Mouse (Mus musculus): ENCODE results near the gene Ccdc88b. TPM values are rescaled to one million over a fixed set of nuclear protein-coding genes. Genes with fewer than 3 reads are reported as not detected.

Gene Ccdc88b
- polyA plus RNA-seq, 1 experiment from 2014 or later: 1.4 TPM

GRCm38 (mm10) chr19:6829069-6829468, 28.9 kb downstream of the Ccdc88b start:
- H3K9ac ChIP-seq (ENCODE audit: low read depth, low read length): no peak overlapping the region
- H3K4me1 ChIP-seq (replicated peaks; ENCODE audit: control insufficient read depth, insufficient read depth, low read length): no peaks in the 10 kb centered on the region
- peak; percentile 44 for TF ChIP-seq CTCF (IDR thresholded peaks at IDR 0.05; ENCODE audit: low read depth)
- no peak overlapping the region for H3K4me2 ChIP-seq (replicated peaks; ENCODE audit: low read depth)
- H3K27me3 ChIP-seq (replicated peaks; ENCODE audit: control insufficient read depth, insufficient read depth, low read length): peaks cover 11% of the 10 kb centered on the region; the same call in 1 of the 2 replicates
- no peaks in the 10 kb centered on the region for H3K9me3 ChIP-seq (ENCODE audit: control insufficient read depth)
- H3K36me3 ChIP-seq (ENCODE audit: control insufficient read depth, insufficient read depth): peaks cover 36% of the 10 kb centered on the region
- WGBS: 43% methylated on average over 3 of the region's 3 CpGs
- H3K4me3 ChIP-seq (ENCODE audit: low read depth, low read length): no peak overlapping the region
- H3K27ac ChIP-seq (ENCODE audit: low read depth, low read length): no peak overlapping the region
- ATAC-seq: no peak

GRCm38 (mm10) chr19:6826601-6827000, 31.4 kb downstream of the Ccdc88b start:
- TF ChIP-seq CTCF (IDR thresholded peaks at IDR 0.05; ENCODE audit: low read depth): no peak
- 82% methylated on average over 3 of the region's 3 CpGs for WGBS

DNA sequence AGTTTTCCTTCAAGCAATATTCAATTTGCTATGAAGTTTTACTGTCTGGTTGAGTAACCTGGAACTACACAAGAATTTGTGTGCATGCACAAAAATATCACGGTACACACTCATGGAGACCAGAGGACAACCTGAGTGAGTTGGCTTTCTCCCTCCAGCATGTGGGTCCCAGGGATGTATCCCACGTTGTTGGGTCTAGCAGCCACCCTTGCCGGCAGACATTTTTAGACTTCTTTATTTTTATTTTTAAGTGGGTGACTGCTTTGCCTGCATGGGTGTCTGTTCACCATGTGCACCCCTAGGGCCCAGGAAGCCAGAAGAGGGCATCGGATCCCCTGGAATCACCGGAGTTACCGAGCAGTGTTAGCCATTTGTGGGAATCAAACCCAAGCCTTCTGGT, 32.6 kb downstream of the Ccdc88b start:
- Histone ChIP-seq H3K9ac (ENCODE audit: low read depth, low read length) (no peak overlapping the region), H3K4me3 (ENCODE audit: low read depth, low read length) (no peak overlapping the region), H3K4me1 (replicated peaks; ENCODE audit: control insufficient read depth, insufficient read depth, low read length) (no peaks in the 10 kb centered on the region), H3K27ac (ENCODE audit: low read depth, low read length) (no peak overlapping the region), H3K4me2 (replicated peaks; ENCODE audit: low read depth) (no peak overlapping the region), H3K27me3 (replicated peaks; ENCODE audit: control insufficient read depth, insufficient read depth, low read length) (peaks cover 4% of the 10 kb centered on the region; the same call in 1 of the 2 replicates), H3K9me3 (ENCODE audit: control insufficient read depth) (no peaks in the 10 kb centered on the region), H3K36me3 (ENCODE audit: control insufficient read depth, insufficient read depth) (peaks cover 10% of the 10 kb centered on the region)
- no peak for ATAC-seq
- TF ChIP-seq CTCF (IDR thresholded peaks at IDR 0.05; ENCODE audit: low read depth): no peak
- WGBS: 85% methylated on average over 6 of the region's 6 CpGs

More at GRCm38 (mm10) chr19:6826601-6827000, 31.4 kb downstream of the Ccdc88b start:
- Histone ChIP-seq H3K9me3 (ENCODE audit: control insufficient read depth) (no peaks in the 10 kb centered on the region), H3K4me1 (replicated peaks; ENCODE audit: control insufficient read depth, insufficient read depth, low read length) (no peaks in the 10 kb centered on the region), H3K27me3 (replicated peaks; ENCODE audit: control insufficient read depth, insufficient read depth, low read length) (peaks cover 11% of the 10 kb centered on the region; the same call in 1 of the 2 replicates), H3K9ac (ENCODE audit: low read depth, low read length) (no peak overlapping the region), H3K36me3 (ENCODE audit: control insufficient read depth, insufficient read depth) (peaks cover 22% of the 10 kb centered on the region), H3K4me2 (replicated peaks; ENCODE audit: low read depth) (no peak overlapping the region), H3K4me3 (ENCODE audit: low read depth, low read length) (no peak overlapping the region), H3K27ac (ENCODE audit: low read depth, low read length) (no peak overlapping the region)
- no peak for ATAC-seq

DNA sequence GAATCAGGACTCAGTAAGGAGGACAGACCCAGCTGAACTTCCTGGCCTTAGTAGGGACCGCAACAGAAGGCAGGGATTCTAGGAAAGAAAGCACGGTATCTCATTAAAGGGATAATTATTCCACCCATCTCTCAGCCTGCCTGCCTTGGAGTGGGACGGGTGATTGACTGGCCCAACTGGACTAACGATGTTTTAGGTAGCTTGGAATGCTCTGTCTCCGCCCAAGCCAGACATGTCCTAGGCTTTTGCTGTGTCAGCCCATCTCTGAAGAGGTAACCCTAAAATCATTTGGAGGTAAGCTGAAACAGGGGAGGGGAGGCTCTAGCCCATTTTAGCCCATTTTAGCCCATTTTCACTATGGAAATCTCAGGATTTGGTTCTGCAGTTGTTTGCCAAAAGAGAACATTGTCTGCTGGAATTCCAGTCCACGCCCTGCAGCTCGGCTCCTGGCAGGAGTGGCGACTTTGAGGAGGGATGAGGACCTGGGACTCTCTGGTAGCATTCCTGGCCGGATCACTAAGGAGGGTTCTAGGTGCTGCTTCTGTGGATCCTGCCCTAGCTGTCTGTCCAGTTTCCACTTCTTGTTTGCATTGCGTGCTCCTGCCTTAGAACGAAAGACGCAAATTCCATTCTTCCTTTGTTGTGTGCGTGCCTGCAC, 37.3 kb downstream of the Ccdc88b start:
- H3K27ac ChIP-seq (ENCODE audit: low read depth, low read length): no peak overlapping the region
- H3K9me3 ChIP-seq (ENCODE audit: control insufficient read depth): no peaks in the 10 kb centered on the region
- H3K27me3 ChIP-seq (replicated peaks; ENCODE audit: control insufficient read depth, insufficient read depth, low read length): no peaks in the 10 kb centered on the region; the same call in 1 of the 2 replicates
- no peaks in the 10 kb centered on the region for H3K4me1 ChIP-seq (replicated peaks; ENCODE audit: control insufficient read depth, insufficient read depth, low read length)
- no peak for ATAC-seq
- WGBS: 80% methylated on average over 13 of the region's 13 CpGs
- H3K9ac ChIP-seq (ENCODE audit: low read depth, low read length): no peak overlapping the region
- H3K36me3 ChIP-seq (ENCODE audit: control insufficient read depth, insufficient read depth): no peaks in the 10 kb centered on the region
- no peak for TF ChIP-seq CTCF (IDR thresholded peaks at IDR 0.05; ENCODE audit: low read depth)
- H3K4me2 ChIP-seq (replicated peaks; ENCODE audit: low read depth): no peak overlapping the region
- no peak overlapping the region for H3K4me3 ChIP-seq (ENCODE audit: low read depth, low read length)

- no peaks in the 10 kb centered on the region; the same call in 1 of the 2 replicates for H3K27me3 ChIP-seq (replicated peaks; ENCODE audit: control insufficient read depth, insufficient read depth, low read length)
- WGBS: 41% methylated on average over 10 of the region's 10 CpGs
- no peaks in the 10 kb centered on the region for H3K4me1 ChIP-seq (replicated peaks; ENCODE audit: control insufficient read depth, insufficient read depth, low read length)
- no peak overlapping the region for H3K4me2 ChIP-seq (replicated peaks; ENCODE audit: low read depth)
- H3K9ac ChIP-seq (ENCODE audit: low read depth, low read length): no peak overlapping the region
- H3K27ac ChIP-seq (ENCODE audit: low read depth, low read length): no peak overlapping the region
- no peak overlapping the region for H3K4me3 ChIP-seq (ENCODE audit: low read depth, low read length)
- no peak for TF ChIP-seq CTCF (IDR thresholded peaks at IDR 0.05; ENCODE audit: low read depth)
- H3K9me3 ChIP-seq (ENCODE audit: control insufficient read depth): no peaks in the 10 kb centered on the region
- no peaks in the 10 kb centered on the region for H3K36me3 ChIP-seq (ENCODE audit: control insufficient read depth, insufficient read depth)
- ATAC-seq: no peak
These were observed 38.7 kb downstream of the Ccdc88b start for GRCm38 (mm10) chr19:6819143-6819827.

GRCm38 (mm10) chr19:6814958-6815357, 43.1 kb downstream of the Ccdc88b start:
- no peak overlapping the region for H3K9ac ChIP-seq (ENCODE audit: low read depth, low read length)
- no peaks in the 10 kb centered on the region for H3K4me1 ChIP-seq (replicated peaks; ENCODE audit: control insufficient read depth, insufficient read depth, low read length)
- no peaks in the 10 kb centered on the region; the same call in 1 of the 2 replicates for H3K27me3 ChIP-seq (replicated peaks; ENCODE audit: control insufficient read depth, insufficient read depth, low read length)
- H3K27ac ChIP-seq (ENCODE audit: low read depth, low read length): no peak overlapping the region
- 0 out of 2 replicates have a peak, but pooled peaks have one; percentile 9 for TF ChIP-seq CTCF (IDR thresholded peaks at IDR 0.05; ENCODE audit: low read depth)
- no peaks in the 10 kb centered on the region for H3K36me3 ChIP-seq (ENCODE audit: control insufficient read depth, insufficient read depth)
- H3K9me3 ChIP-seq (ENCODE audit: control insufficient read depth): no peaks in the 10 kb centered on the region
- no peak for ATAC-seq
- no peak overlapping the region for H3K4me2 ChIP-seq (replicated peaks; ENCODE audit: low read depth)
- WGBS: 75% methylated on average over 3 of the region's 3 CpGs
- no peak overlapping the region for H3K4me3 ChIP-seq (ENCODE audit: low read depth, low read length)
